Mouse (Mus musculus) testis, postnatal 14 days (tissue): ENCODE data around the gene Rplp0.

ENCODE experiments used
- DNase-seq: peaks from one replicate; pipeline ENCODE4 v3.0.0; 2021; ENCODE audit warnings: low spot score

Rplp0 gene

GRCm38 (mm10) chr5:115581662-115582061 lies 22.4 kb downstream of the Rplp0 start:
- DNase-seq, result no peak

GRCm38 (mm10) chr5:115585616-115586015 lies 26.3 kb downstream of the Rplp0 start:
- DNase-seq, result no peak

- no peak for DNase-seq
These were observed 26.9 kb downstream of the Rplp0 start for GRCm38 (mm10) chr5:115586166-115586565.

- DNase-seq, result no peak
These were observed 27.5 kb downstream of the Rplp0 start for GRCm38 (mm10) chr5:115586780-115587179.

- DNase-seq, result no peak
These were observed 31.8 kb downstream of the Rplp0 start for GRCm38 (mm10) chr5:115591028-115591427.

- DNase-seq, result no peak
These were observed 32.2 kb downstream of the Rplp0 start for GRCm38 (mm10) chr5:115591506-115591905.

- DNase-seq, result no peak
These were observed 44.3 kb downstream of the Rplp0 start for GRCm38 (mm10) chr5:115603561-115603960.

GRCm38 (mm10) chr5:115611566-115611965 lies 52.3 kb downstream of the Rplp0 start:
- DNase-seq, result no peak
